Mouse (Mus musculus): ENCODE results near the gene Clec11a. TPM values are rescaled to one million over a fixed set of nuclear protein-coding genes. Genes with fewer than 3 reads are reported as not detected.

Clec11a gene
- not detected in 2 replicates for polyA plus RNA-seq (2012; ENCODE audit: insufficient read depth, insufficient read length, low replicate concordance, missing spikeins)

GRCm38 (mm10) chr7:44306516-44307240, at the start of gene Clec11a:
Gene Clec11a (minus strand): TSS chr7:44306902.
- 68% methylated on average over 6 of the region's 6 CpGs for WGBS
- Histone ChIP-seq H3K4me3 (ENCODE audit: insufficient read depth, low read depth, low read length) (peak within 1 kb of the TSS; percentile 83; the same call in 1 of the 2 replicates), H3K27ac (ENCODE audit: insufficient read depth, low read depth, low read length) (peak within 1 kb of the TSS; percentile 95), H3K4me1 (ENCODE audit: control insufficient read depth, insufficient read depth, low read length) (peaks cover 31% of the 10 kb centered on the region)
- TF ChIP-seq POLR2A (IDR thresholded peaks at IDR 0.05; ENCODE audit: insufficient read depth, low read depth, low read length) (no peak), CTCF (IDR thresholded peaks at IDR 0.05; ENCODE audit: insufficient read depth, low read depth, low read length) (no peak)

GRCm38 (mm10) chr7:44355411-44355810, 48.7 kb upstream of the Clec11a start:
- Histone ChIP-seq H3K27ac (ENCODE audit: insufficient read depth, low read depth, low read length) (no peak overlapping the region), H3K4me3 (ENCODE audit: insufficient read depth, low read depth, low read length) (no peak overlapping the region), H3K4me1 (ENCODE audit: control insufficient read depth, insufficient read depth, low read length) (peaks cover 73% of the 10 kb centered on the region)
- WGBS, result 64% methylated on average over 6 of the region's 6 CpGs
- no peak for TF ChIP-seq CTCF (IDR thresholded peaks at IDR 0.05; ENCODE audit: insufficient read depth, low read depth, low read length)
- TF ChIP-seq POLR2A (IDR thresholded peaks at IDR 0.05; ENCODE audit: insufficient read depth, low read depth, low read length), result no peak

- Histone ChIP-seq H3K4me1 (ENCODE audit: control insufficient read depth, insufficient read depth, low read length) (peaks cover 64% of the 10 kb centered on the region), H3K4me3 (ENCODE audit: insufficient read depth, low read depth, low read length) (no peak overlapping the region), H3K27ac (ENCODE audit: insufficient read depth, low read depth, low read length) (no peak overlapping the region)
- WGBS, result 26% methylated on average over 35 of the region's 35 CpGs
- TF ChIP-seq POLR2A (IDR thresholded peaks at IDR 0.05; ENCODE audit: insufficient read depth, low read depth, low read length) (no peak), CTCF (IDR thresholded peaks at IDR 0.05; ENCODE audit: insufficient read depth, low read depth, low read length) (no peak)
Observed at GRCm38 (mm10) chr7:44353601-44354340, 47.1 kb upstream of the Clec11a start.

GRCm38 (mm10) chr7:44352750-44353600, 46.3 kb upstream of the Clec11a start:
- TF ChIP-seq CTCF (IDR thresholded peaks at IDR 0.05; ENCODE audit: insufficient read depth, low read depth, low read length) (no peak), POLR2A (IDR thresholded peaks at IDR 0.05; ENCODE audit: insufficient read depth, low read depth, low read length) (no peak)
- peaks cover 60% of the 10 kb centered on the region for H3K4me1 ChIP-seq (ENCODE audit: control insufficient read depth, insufficient read depth, low read length)
- 23% methylated on average over 71 of the region's 71 CpGs for WGBS
- H3K4me3 ChIP-seq (ENCODE audit: insufficient read depth, low read depth, low read length), result no peak overlapping the region
- no peak overlapping the region for H3K27ac ChIP-seq (ENCODE audit: insufficient read depth, low read depth, low read length)

- WGBS, result 27% methylated on average over 70 of the region's 71 CpGs
- Histone ChIP-seq H3K4me1 (ENCODE audit: control insufficient read depth, insufficient read depth, low read length) (peaks cover 51% of the 10 kb centered on the region), H3K4me3 (ENCODE audit: insufficient read depth, low read depth, low read length) (no peak overlapping the region), H3K27ac (ENCODE audit: insufficient read depth, low read depth, low read length) (no peak overlapping the region)
- TF ChIP-seq CTCF (IDR thresholded peaks at IDR 0.05; ENCODE audit: insufficient read depth, low read depth, low read length) (no peak), POLR2A (IDR thresholded peaks at IDR 0.05; ENCODE audit: insufficient read depth, low read depth, low read length) (no peak)
Observed at GRCm38 (mm10) chr7:44351881-44352749, 45.4 kb upstream of the Clec11a start.

GRCm38 (mm10) chr7:44350957-44351711, 44.4 kb upstream of the Clec11a start:
- H3K4me3 ChIP-seq (ENCODE audit: insufficient read depth, low read depth, low read length), result no peak overlapping the region
- peak overlapping the region; percentile 70 for H3K27ac ChIP-seq (ENCODE audit: insufficient read depth, low read depth, low read length)
- TF ChIP-seq POLR2A (IDR thresholded peaks at IDR 0.05; ENCODE audit: insufficient read depth, low read depth, low read length), result no peak
- no peak for TF ChIP-seq CTCF (IDR thresholded peaks at IDR 0.05; ENCODE audit: insufficient read depth, low read depth, low read length)
- 6% methylated on average over 25 of the region's 25 CpGs for WGBS
- H3K4me1 ChIP-seq (ENCODE audit: control insufficient read depth, insufficient read depth, low read length), result peaks cover 44% of the 10 kb centered on the region

GRCm38 (mm10) chr7:44349043-44349442, 42.3 kb upstream of the Clec11a start:
- peaks cover 39% of the 10 kb centered on the region for H3K4me1 ChIP-seq (ENCODE audit: control insufficient read depth, insufficient read depth, low read length)
- H3K4me3 ChIP-seq (ENCODE audit: insufficient read depth, low read depth, low read length), result no peak overlapping the region
- WGBS, result 30% methylated on average over 3 of the region's 3 CpGs
- no peak for TF ChIP-seq CTCF (IDR thresholded peaks at IDR 0.05; ENCODE audit: insufficient read depth, low read depth, low read length)
- no peak for TF ChIP-seq POLR2A (IDR thresholded peaks at IDR 0.05; ENCODE audit: insufficient read depth, low read depth, low read length)
- no peak overlapping the region for H3K27ac ChIP-seq (ENCODE audit: insufficient read depth, low read depth, low read length)

All from olfactory bulb, adult 2 months (tissue).